In genomic region chr5:118668931-118669330, GRCm38 (mm10) we compare ENCODE assay signal across 17 mouse cellular contexts.
DNase-seq lines count a peak whose midpoint lies in the region; ATAC-seq lines count a peak whose summit lies in the region.
"Had no signal": no experiment of that assay in that cellular context is flagged by ENCODE, and none has a peak within 500 bp of the region (broad histone marks: within the 10 kb centered on the region; RNA-seq: fewer than 3 reads in every experiment).

No protein-coding gene starts in this region.

- H3K36me3 ChIP-seq in limb, embryonic 11.5 days (ENCODE audit: control insufficient read depth, insufficient read depth, low read length), result no peaks in the 10 kb centered on the region
- H3K36me3 ChIP-seq in limb, embryonic 10.5 days, result peaks cover 11% of the 10 kb centered on the region
- no peaks in the 10 kb centered on the region for H3K36me3 ChIP-seq in kidney, embryonic 15.5 days
- H3K36me3 ChIP-seq in limb, embryonic 12.5 days, result peaks cover 11% of the 10 kb centered on the region; the same call in 1 of the 2 replicates
- H3K36me3 ChIP-seq: embryonic facial prominence, embryonic 12.5 days; heart, embryonic 12.5 days had no signal

- ATAC-seq in limb, embryonic 11.5 days (ENCODE audit: insufficient number of reproducible peaks, low FRiP score, low TSS enrichment, low read depth), result no peak
- ATAC-seq in kidney, embryonic 15.5 days (replicated peaks; ENCODE audit: low FRiP score), result no peak
- no peak for ATAC-seq in limb, embryonic 12.5 days (ENCODE audit: insufficient number of reproducible peaks, insufficient read depth, low FRiP score, low TSS enrichment, low read depth)
- no peak for ATAC-seq in CD4-positive, CD25-positive, alpha-beta regulatory T cell, adult 4 months
- ATAC-seq: intestine, postnatal 0 days had no signal

- H3K4me1 ChIP-seq in limb, embryonic 11.5 days (ENCODE audit: control insufficient read depth, insufficient read depth, low read length), result peaks cover 22% of the 10 kb centered on the region
- peaks cover 51% of the 10 kb centered on the region for H3K4me1 ChIP-seq in limb, embryonic 10.5 days
- H3K4me1 ChIP-seq in kidney, embryonic 15.5 days, result peaks cover 68% of the 10 kb centered on the region
- peaks cover 73% of the 10 kb centered on the region for H3K4me1 ChIP-seq in limb, embryonic 12.5 days (replicated peaks)

- no peaks in the 10 kb centered on the region for H3K27me3 ChIP-seq in limb, embryonic 11.5 days (ENCODE audit: control insufficient read depth, insufficient read depth, low read length)
- H3K27me3 ChIP-seq in limb, embryonic 10.5 days (ENCODE audit: low read depth, poor library complexity, severe bottlenecking), result no peaks in the 10 kb centered on the region
- no peaks in the 10 kb centered on the region for H3K27me3 ChIP-seq in kidney, embryonic 15.5 days
- H3K27me3 ChIP-seq in limb, embryonic 12.5 days, result no peaks in the 10 kb centered on the region
- H3K27me3 ChIP-seq: embryonic facial prominence, embryonic 12.5 days; heart, embryonic 12.5 days; liver, embryonic 15.5 days had no signal

- no peak for DNase-seq in limb, embryonic 11.5 days (ENCODE audit: low spot score)
- no peak for DNase-seq in limb, embryonic 10.5 days (ENCODE audit: low spot score)
- DNase-seq in thymus, postnatal 0 days (ENCODE audit: low spot score), result peak; percentile 34
- DNase-seq in thymus, adult 18-20 months, result no peak
- DNase-seq in layer of hippocampus, adult 9-10 months (ENCODE audit: low spot score), result no peak
- DNase-seq: adrenal gland, postnatal 10 days; cerebellum, adult 9-11 months; heart, postnatal 4 days; lung, postnatal 14 days; thymus, postnatal 25 days had no signal

- H3K27ac ChIP-seq in limb, embryonic 11.5 days (replicated peaks; ENCODE audit: low read depth, low read length), result 0 out of 2 replicates have a peak overlapping the region, but pooled peaks have one; percentile 21
- no peak overlapping the region for H3K27ac ChIP-seq in limb, embryonic 10.5 days
- peak overlapping the region; percentile 66 for H3K27ac ChIP-seq in kidney, embryonic 15.5 days
- H3K27ac ChIP-seq in limb, embryonic 12.5 days, result 0 out of 2 replicates have a peak overlapping the region, but pooled peaks have one; percentile 41
- H3K27ac ChIP-seq: embryonic facial prominence, embryonic 12.5 days; liver, embryonic 15.5 days had no signal

- H3K4me2 ChIP-seq in limb, embryonic 11.5 days (ENCODE audit: low read depth, severe bottlenecking), result no peak overlapping the region
- H3K4me2 ChIP-seq in kidney, embryonic 15.5 days, result no peak overlapping the region
- H3K4me2 ChIP-seq in limb, embryonic 12.5 days, result no peak overlapping the region
- H3K4me2 ChIP-seq: embryonic facial prominence, embryonic 12.5 days; heart, embryonic 12.5 days; liver, embryonic 15.5 days had no signal

- H3K4me3 ChIP-seq in limb, embryonic 11.5 days (ENCODE audit: low read depth, low read length), result no peak overlapping the region
- H3K4me3 ChIP-seq in limb, embryonic 10.5 days, result no peak overlapping the region
- no peak overlapping the region for H3K4me3 ChIP-seq in kidney, embryonic 15.5 days (replicated peaks)
- H3K4me3 ChIP-seq in limb, embryonic 12.5 days (replicated peaks), result no peak overlapping the region
- H3K4me3 ChIP-seq: embryonic facial prominence, embryonic 12.5 days; heart, embryonic 12.5 days; liver, embryonic 15.5 days had no signal

- 6% methylated on average over 2 of the region's 2 CpGs for WGBS in limb, embryonic 11.5 days
- 6% methylated on average over 2 of the region's 2 CpGs for WGBS in limb, embryonic 10.5 days
- WGBS in kidney, embryonic 15.5 days, result 9% methylated on average over 2 of the region's 2 CpGs
- 5% methylated on average over 2 of the region's 2 CpGs for WGBS in limb, embryonic 12.5 days

- no peak overlapping the region for H3K9ac ChIP-seq in limb, embryonic 11.5 days (ENCODE audit: low read length)
- H3K9ac ChIP-seq in kidney, embryonic 15.5 days, result no peak overlapping the region
- H3K9ac ChIP-seq in limb, embryonic 12.5 days (replicated peaks), result no peak overlapping the region
- H3K9ac ChIP-seq: embryonic facial prominence, embryonic 12.5 days; heart, embryonic 12.5 days; liver, embryonic 15.5 days had no signal

- no peaks in the 10 kb centered on the region for H3K9me3 ChIP-seq in limb, embryonic 11.5 days (ENCODE audit: control insufficient read depth, low read length)
- no peaks in the 10 kb centered on the region for H3K9me3 ChIP-seq in limb, embryonic 10.5 days (replicated peaks)
- no peaks in the 10 kb centered on the region for H3K9me3 ChIP-seq in kidney, embryonic 15.5 days (replicated peaks)
- H3K9me3 ChIP-seq in limb, embryonic 12.5 days, result no peaks in the 10 kb centered on the region
- H3K9me3 ChIP-seq: embryonic facial prominence, embryonic 12.5 days; heart, embryonic 12.5 days; liver, embryonic 15.5 days had no signal
